Mouse (Mus musculus) liver, adult 2 months (tissue): ENCODE measurements around the gene Mapk10.

Source experiments
- CTCF ChIP-seq: fragments of 200-500 bp; IDR thresholded peaks from 2 replicates; pipeline ENCODE4 v1.5.1; 2011; ENCODE audit warnings: low read depth, low read length, control low read depth
- POLR2A ChIP-seq: fragments of 200-500 bp; IDR thresholded peaks from 2 replicates; pipeline ENCODE4 v1.6.1; 2011; ENCODE audit warnings: low read length, control low read depth; ENCODE audit not compliant: insufficient read depth; ENCODE audit errors: extremely low read depth

DNA sequence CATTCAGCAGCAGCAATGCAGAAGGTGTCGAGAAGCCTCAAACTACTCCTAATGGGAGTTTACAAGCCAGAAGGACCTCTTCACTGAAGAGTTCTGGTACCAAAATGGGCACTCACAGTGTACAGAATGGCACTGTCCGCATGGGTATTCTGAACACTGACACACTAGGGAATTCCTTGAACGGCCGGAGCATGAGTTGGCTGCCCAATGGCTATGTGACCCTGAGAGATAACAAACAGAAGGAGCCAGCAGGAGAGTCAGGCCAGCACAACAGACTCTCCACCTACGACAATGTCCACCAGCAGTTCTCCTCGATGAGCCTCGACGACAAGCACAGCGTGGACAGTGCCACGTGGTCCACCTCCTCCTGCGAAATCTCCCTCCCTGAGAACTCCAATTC lies 318.9 kb downstream of the Mapk10 start:
- TF ChIP-seq CTCF: no peak
- no peak for TF ChIP-seq POLR2A
